Mouse (Mus musculus): ENCODE results near the gene Miga1. TPM values are rescaled to one million over a fixed set of nuclear protein-coding genes. Genes with fewer than 3 reads are reported as not detected.
"Not testable (repeated sequence)": the region's sequence is repeated elsewhere in the genome, so short reads cannot be mapped to it uniquely, and the experiment has no call there.

Miga1 gene
- polyA plus RNA-seq, 1 experiment from 2014 or later: 17.1 TPM

DNA sequence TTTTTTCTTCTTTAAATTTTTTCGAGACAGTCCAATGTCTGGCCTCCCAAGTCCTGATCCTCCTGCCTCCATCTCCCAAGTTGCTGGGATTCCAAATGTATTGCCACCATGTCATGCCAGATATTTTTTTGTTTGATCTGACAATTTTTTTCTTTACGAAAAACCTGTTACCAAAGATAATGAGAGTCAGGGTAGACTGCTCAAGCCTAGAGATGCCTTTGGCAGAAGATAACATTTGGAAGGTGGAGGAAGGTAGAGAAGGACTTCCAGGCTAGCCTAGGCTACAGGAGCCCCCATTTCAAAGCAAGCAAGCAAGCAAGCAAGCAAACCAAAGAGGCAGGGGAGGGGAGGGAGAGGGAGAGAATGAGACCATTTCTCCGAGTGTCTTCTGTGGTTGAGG is 7.0 kb upstream of the Miga1 start:
- no peak for DNase-seq (ENCODE audit: low spot score)
- WGBS: 54% methylated on average over 3 of the region's 3 CpGs
- Histone ChIP-seq H3K4me1 (peaks cover 35% of the 10 kb centered on the region), H3K27ac (replicated peaks) (peak overlapping the region; percentile 89; the same call in 1 of the 2 replicates), H3K36me3 (peaks cover 9% of the 10 kb centered on the region; the same call in 1 of the 2 replicates), H3K9me3 (replicated peaks) (no peaks in the 10 kb centered on the region), H3K27me3 (ENCODE audit: low read depth, poor library complexity, severe bottlenecking) (no peaks in the 10 kb centered on the region), H3K4me3 (peak overlapping the region; percentile 76)

DNA sequence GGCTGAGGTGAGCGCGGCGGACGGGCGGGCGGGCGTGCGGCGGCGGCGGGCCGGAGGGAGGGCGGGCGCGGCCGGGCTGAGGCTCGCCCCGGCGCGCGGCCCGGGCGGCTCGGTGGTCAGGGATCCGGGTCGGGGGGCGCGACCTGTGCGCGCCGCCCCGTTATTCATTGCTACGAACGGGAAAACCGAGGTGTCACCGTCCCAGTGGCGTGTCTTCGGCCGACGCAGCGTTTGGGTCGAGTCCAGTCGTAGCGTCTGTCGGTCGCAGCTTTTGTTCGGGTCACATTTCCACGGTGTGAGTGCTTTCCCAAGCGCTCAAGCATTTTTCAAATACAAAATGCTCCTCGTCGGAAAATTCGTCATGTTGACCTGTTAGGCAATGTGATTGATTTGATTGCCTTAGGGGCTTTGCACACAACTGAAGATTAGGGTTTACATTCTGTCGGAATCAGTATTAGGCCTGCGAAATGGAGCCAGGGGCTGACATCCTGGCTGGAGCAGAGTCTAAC is 6.5 kb upstream of the Miga1 start:
- Histone ChIP-seq H3K27me3 (ENCODE audit: low read depth, poor library complexity, severe bottlenecking) (no peaks in the 10 kb centered on the region), H3K9me3 (replicated peaks) (no peaks in the 10 kb centered on the region), H3K36me3 (peaks cover 9% of the 10 kb centered on the region; the same call in 1 of the 2 replicates), H3K4me1 (peaks cover 33% of the 10 kb centered on the region), H3K27ac (replicated peaks) (peak overlapping the region; percentile 89), H3K4me3 (peak overlapping the region; percentile 76)
- DNase-seq (ENCODE audit: low spot score): no peak
- WGBS: under 1% methylated on average over 54 of the region's 54 CpGs

DNA sequence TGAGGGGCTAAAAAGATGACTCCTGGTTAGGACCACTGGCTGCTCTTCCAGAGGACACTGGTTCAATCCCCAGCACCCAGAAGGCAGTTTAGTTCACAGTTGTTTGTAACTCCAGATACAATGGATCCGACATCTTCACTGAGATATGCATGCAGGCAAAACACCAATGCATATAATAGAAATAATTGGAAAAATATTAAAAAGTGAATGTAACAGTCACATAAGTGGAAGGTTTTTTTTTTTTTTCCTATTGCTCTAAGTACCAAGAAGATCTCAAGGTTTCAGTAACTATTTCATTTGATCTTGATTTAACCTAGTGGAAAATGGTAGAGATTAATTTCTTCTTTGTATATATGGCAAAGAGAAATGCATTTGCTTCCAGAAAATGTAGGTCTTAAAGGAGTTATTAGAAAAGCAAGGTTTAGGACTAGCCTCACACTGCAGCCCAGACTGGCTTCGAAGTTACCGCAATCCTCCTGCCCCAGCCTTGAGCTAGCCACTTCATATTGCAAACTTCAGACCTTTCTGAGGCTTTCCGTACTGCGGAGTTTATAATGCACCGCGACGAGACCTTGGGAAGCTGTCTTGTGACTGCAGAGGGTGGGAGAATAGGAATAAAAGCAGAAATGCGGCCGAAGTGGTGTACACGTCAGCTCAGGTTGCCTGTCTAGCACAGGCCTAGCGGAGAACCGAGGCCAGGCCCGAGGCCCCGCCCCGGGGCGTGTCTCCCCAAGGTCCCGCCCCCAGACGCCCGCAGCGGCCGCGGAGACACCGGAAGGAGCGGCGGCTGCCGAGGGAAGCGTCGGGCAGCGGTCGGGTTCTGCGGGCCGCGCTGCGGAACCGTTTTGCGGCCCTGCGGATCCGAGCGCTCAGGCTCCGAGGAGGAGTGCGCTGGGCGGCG is 5.8 kb upstream of the Miga1 start, which contains the start of gene Usp33:
Usp33 (plus strand) TSS at position 747 of the 901 bp plus-strand sequence.
- WGBS: 7% methylated on average over 44 of the region's 44 CpGs
- DNase-seq (ENCODE audit: low spot score): peak; percentile 93
- H3K27me3 ChIP-seq (ENCODE audit: low read depth, poor library complexity, severe bottlenecking): no peaks in the 10 kb centered on the region
- H3K4me1 ChIP-seq: peaks cover 26% of the 10 kb centered on the region
- peaks cover 9% of the 10 kb centered on the region; the same call in 1 of the 2 replicates for H3K36me3 ChIP-seq
- peak within 1 kb of the TSS; percentile 89 for H3K27ac ChIP-seq (replicated peaks)
- H3K9me3 ChIP-seq (replicated peaks): no peaks in the 10 kb centered on the region
- peak within 1 kb of the TSS; percentile 76 for H3K4me3 ChIP-seq

DNA sequence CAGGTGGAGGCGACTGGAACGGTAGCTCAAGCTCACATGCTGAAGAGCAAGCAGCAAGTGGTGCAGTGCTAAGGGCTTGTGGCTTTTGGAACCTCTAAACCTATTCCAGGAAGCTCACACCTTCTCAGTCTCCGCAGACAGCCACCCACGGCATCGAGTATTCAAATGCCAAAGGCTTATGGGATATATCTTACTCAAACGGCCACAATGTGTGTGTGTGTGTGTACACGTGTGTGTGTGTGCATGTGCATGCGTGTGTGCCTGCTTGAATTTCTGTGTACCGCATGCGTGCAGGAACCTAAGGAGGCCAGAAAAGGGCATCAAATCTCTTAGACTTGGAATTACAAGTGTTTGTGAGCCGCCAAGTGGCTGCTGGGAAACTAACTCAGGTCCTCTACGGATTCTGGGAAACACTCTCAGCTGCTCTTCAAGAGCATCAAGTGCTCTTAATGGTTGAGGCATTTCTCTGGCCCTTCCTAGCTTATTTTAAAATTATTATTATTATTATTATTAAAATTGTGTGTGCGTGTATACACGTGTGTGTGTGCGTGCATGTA is 2.8 kb upstream of the Miga1 start:
- no peaks in the 10 kb centered on the region for H3K9me3 ChIP-seq (replicated peaks)
- 0 out of 2 replicates have a peak, but pooled peaks cover 5% of the 10 kb centered on the region for H3K36me3 ChIP-seq
- 90% methylated on average over 15 of the region's 15 CpGs for WGBS
- no peak overlapping the region for H3K27ac ChIP-seq (replicated peaks)
- H3K4me3 ChIP-seq: no peak overlapping the region
- H3K27me3 ChIP-seq (ENCODE audit: low read depth, poor library complexity, severe bottlenecking): no peaks in the 10 kb centered on the region
- peaks cover 23% of the 10 kb centered on the region for H3K4me1 ChIP-seq
- DNase-seq (ENCODE audit: low spot score): no peak

DNA sequence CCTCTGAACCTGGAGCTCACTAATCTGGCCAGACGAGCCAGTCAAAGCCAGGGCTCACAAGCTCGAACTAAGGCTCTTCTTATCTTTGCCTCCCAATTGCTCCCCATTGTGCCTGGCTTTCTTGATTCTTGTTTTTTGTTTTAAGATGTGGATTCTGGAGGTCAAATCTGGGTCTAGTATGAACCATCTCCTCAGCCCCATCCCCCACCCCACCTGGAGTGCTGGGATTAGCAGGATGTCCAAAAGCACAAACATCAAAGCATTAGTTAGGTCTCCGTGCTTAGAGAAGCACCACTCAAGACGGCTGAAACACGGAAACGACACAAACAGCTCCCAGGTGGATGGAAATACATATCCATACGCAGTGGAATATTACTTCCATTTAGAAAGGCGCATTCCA is 4.1 kb downstream of the Miga1 start:
- no peak overlapping the region for H3K4me3 ChIP-seq
- peaks cover 16% of the 10 kb centered on the region for H3K4me1 ChIP-seq
- no peaks in the 10 kb centered on the region for H3K27me3 ChIP-seq (ENCODE audit: low read depth, poor library complexity, severe bottlenecking)
- peaks cover 63% of the 10 kb centered on the region for H3K36me3 ChIP-seq
- no peak for DNase-seq (ENCODE audit: low spot score)
- 77% methylated on average over 8 of the region's 8 CpGs for WGBS
- H3K9me3 ChIP-seq (replicated peaks): no peaks in the 10 kb centered on the region
- H3K27ac ChIP-seq (replicated peaks): no peak overlapping the region

DNA sequence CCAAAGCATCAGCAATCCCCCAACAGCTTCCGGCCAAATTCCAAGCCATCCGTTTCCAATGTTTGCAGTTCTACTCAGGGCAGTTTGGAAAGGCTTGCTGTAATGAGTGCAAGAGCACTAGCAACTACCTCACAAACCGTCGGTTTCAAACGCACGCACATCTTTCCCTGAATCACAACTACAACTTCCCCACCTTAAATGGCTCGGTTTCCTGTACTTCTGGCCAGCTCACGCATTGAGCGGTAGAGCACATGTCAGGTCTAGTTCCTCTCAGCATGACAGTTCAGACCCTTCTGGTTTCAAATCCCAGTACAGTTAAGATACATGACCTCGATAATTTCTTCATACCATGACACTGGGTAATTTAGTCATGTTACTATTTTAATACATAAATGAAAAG is 6.6 kb downstream of the Miga1 start:
- no peak overlapping the region for H3K4me3 ChIP-seq
- H3K9me3 ChIP-seq (replicated peaks): no peaks in the 10 kb centered on the region
- H3K27me3 ChIP-seq (ENCODE audit: low read depth, poor library complexity, severe bottlenecking): no peaks in the 10 kb centered on the region
- H3K27ac ChIP-seq (replicated peaks): no peak overlapping the region
- H3K4me1 ChIP-seq: peaks cover 3% of the 10 kb centered on the region; the same call in 1 of the 2 replicates
- DNase-seq (ENCODE audit: low spot score): no peak
- 94% methylated on average over 10 of the region's 10 CpGs for WGBS
- peaks cover 60% of the 10 kb centered on the region for H3K36me3 ChIP-seq

DNA sequence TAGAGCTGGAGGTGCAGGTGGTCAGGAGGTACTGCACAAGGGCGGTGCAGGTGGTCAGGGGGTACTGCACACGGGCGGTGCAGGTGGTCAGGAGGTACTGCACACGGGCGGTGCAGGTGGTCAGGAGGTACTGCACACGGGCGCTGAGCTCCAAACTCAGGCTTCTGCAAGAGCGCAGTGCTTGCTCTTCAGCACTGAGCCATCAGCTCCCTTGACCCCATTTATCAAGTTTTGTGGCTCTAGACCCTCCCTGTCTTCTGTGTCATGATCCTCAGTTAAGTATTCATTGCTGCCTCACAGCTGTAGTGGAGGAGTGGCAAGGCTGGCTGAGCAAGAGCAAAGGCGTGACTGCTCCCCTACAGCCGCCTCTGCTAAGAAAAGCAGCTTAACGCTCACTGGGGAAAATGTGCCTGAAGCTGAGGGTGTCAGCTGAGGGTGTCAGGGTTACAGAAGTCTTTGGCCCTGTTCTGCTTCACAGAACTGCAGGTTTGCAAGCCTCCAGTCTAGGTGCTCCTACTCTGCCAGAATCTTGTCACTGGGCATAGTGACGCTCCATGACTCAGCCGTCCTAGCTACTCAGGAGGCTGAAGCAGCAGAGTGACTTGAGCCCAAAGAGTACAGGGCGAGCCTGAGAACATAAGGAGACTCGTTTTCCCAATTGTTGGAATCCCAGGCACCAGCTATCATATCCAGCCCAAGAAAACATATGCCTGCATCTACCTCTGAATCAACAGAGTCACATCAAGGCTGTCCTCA is 7.5 kb downstream of the Miga1 start:
- WGBS: 92% methylated on average over 15 of the region's 15 CpGs

DNA sequence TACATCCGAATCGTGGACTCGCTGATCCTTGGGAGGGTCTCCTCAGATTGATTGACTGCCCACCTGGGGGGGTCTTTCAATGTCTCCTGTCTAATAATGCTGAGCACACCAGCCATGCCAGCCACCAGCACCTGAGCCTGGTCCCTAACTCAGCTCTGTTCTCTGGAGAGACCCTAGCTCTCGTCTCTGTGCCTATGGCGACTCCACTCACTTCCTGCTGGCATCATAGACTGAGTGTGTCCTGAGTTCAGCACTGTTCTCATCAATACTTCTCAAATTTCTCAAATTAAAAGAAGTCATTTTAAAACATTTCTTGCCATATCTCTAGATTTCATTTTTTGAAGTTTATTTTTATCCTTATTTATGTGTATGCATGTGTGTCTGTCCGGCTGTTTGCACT is 8.1 kb downstream of the Miga1 start:
- Histone ChIP-seq H3K9me3 (replicated peaks) (no peaks in the 10 kb centered on the region), H3K4me3 (no peak overlapping the region), H3K36me3 (peaks cover 50% of the 10 kb centered on the region), H3K4me1 (peaks cover 2% of the 10 kb centered on the region; the same call in 1 of the 2 replicates), H3K27me3 (ENCODE audit: low read depth, poor library complexity, severe bottlenecking) (no peaks in the 10 kb centered on the region), H3K27ac (replicated peaks) (no peak overlapping the region)
- WGBS: 95% methylated on average over 6 of the region's 6 CpGs
- DNase-seq (ENCODE audit: low spot score): no peak

More for the DNA sequence above, 7.5 kb downstream of the Miga1 start:
- Histone ChIP-seq H3K4me1 (peaks cover 3% of the 10 kb centered on the region; the same call in 1 of the 2 replicates), H3K9me3 (replicated peaks) (no peaks in the 10 kb centered on the region), H3K27ac (replicated peaks) (no peak overlapping the region), H3K36me3 (peaks cover 56% of the 10 kb centered on the region), H3K27me3 (ENCODE audit: low read depth, poor library complexity, severe bottlenecking) (no peaks in the 10 kb centered on the region), H3K4me3 (no peak overlapping the region)
- DNase-seq (ENCODE audit: low spot score): no peak

DNA sequence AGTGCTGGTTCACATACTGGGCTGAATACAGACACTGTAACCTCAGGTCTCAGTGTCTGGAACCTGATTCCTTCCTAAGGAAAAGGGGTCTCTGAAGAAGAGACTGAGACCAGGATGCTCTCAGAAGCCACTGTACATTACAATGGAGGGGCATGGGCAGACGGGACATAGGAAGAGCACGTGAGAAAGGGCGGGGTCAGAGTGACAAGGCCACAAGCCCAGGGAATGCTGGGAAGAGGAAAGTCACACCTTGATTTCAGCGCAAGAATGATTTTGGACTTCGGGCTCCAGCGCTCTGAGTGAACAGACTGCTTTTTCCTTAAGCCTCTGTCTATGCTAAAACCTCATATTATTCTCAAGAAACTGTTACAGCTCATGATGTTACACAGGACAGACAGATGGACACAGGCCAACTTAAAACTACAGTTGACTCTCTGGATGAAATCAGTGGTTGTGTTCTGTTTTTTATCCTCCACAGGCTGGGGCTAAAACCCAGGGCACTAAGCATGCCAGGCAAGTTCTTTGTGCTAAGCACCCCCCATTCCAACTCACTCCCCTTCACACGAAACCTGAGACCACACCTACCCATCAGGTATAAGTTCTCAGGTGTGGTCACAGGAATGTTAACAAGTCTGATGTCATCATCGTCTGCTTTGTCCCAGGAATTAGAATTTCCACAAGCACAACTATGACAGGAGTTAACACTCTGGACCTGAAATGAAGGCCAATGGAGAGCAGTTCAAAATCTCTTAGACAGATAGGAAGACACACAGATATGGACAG is 18.3 kb downstream of the Miga1 start:
- peaks cover 38% of the 10 kb centered on the region for H3K36me3 ChIP-seq
- no peaks in the 10 kb centered on the region for H3K4me1 ChIP-seq
- H3K9me3 ChIP-seq (replicated peaks): no peaks in the 10 kb centered on the region
- no peaks in the 10 kb centered on the region for H3K27me3 ChIP-seq (ENCODE audit: low read depth, poor library complexity, severe bottlenecking)
- H3K4me3 ChIP-seq: no peak overlapping the region
- WGBS: 94% methylated on average over 8 of the region's 8 CpGs
- H3K27ac ChIP-seq (replicated peaks): no peak overlapping the region
- no peak for DNase-seq (ENCODE audit: low spot score)

DNA sequence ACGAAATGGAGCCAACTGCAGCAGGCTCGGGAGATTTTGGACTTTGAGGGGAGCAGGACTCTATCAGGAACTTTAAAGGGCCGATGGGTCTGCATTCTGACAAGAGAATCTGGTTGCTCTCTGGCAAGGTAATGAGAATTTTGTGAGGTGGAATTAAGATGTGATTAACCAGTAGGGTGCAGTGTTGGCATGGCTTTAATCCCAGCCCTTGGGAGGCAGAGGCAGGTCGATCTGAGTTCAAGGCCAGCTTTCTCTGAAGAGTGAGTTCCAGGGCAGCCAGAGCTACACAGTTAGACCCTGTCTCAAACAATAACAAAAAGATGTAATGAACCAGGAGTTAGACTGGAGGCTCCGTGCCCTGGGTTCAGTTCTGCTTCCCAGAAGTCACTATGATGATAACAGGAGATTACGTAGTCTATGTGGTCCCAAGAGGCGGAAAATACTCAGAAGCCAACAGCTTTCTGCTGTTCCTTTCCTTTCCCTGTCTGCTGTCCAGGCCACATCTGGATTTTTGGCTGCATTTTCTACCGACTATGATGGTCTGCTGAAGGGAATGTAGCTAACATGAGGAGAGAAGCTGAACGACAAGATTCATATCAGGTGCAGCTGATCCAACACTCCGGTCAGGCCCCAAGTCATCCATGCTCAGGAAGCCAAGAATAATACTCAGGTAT is 19.1 kb downstream of the Miga1 start:
- Histone ChIP-seq H3K36me3 (peaks cover 39% of the 10 kb centered on the region), H3K4me3 (no peak overlapping the region), H3K27me3 (ENCODE audit: low read depth, poor library complexity, severe bottlenecking) (no peaks in the 10 kb centered on the region), H3K9me3 (replicated peaks) (no peaks in the 10 kb centered on the region), H3K27ac (replicated peaks) (no peak overlapping the region), H3K4me1 (no peaks in the 10 kb centered on the region)
- no peak for DNase-seq (ENCODE audit: low spot score)
- 92% methylated on average over 10 of the region's 10 CpGs for WGBS

DNA sequence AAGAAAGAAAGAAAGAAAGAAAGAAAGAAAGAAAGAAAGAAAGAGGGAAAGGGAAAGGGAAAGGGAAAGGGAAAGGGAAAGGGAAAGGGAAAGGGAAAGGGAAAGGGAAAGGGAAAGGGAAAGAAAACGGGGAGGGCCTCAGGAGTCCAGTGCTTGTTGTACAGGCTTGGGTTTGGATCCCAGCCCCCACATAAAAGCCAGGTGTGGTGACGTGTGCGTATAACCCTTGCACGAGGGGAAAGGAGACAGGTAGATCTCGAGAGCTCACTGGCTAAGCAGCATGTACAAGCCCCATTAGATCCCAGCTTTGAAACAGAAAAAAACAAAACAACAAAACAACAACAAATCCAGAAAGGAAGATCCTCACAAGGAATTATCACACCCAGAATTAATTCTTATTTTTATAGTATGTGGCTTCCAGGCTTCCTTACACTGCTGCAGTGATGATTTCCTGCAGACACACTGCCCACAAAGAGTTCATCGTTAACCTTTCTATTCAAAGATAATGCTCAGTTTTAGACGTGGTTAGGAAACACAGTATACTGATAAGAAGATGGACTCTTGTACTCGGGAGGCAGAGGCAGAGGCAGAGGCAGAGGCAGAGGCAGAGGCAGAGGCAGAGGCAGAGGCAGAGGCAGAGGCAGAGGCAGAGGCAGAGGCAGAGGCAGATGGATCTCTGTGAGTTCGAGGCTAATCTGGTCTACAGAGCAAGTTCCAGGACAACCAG is 23.6 kb downstream of the Miga1 start:
- H3K36me3 ChIP-seq: peaks cover 47% of the 10 kb centered on the region
- H3K4me3 ChIP-seq; H3K9me3 ChIP-seq (replicated peaks); H3K27me3 ChIP-seq (ENCODE audit: low read depth, poor library complexity, severe bottlenecking); H3K27ac ChIP-seq (replicated peaks); DNase-seq (ENCODE audit: low spot score); H3K4me1 ChIP-seq: not testable (repeated sequence)
- 89% methylated on average over 9 of the region's 9 CpGs for WGBS
